Mouse (Mus musculus) hindbrain, embryonic 12.5 days (tissue): Measurements from ENCODE around the gene Fam129a. TPM values are rescaled to one million over a fixed set of nuclear protein-coding genes. Genes with fewer than 3 reads are reported as not detected.
"Not testable (repeated sequence)": the region's sequence is repeated elsewhere in the genome, so short reads cannot be mapped to it uniquely, and the experiment has no call there.

Experiments
- ATAC-seq: fragments of 200-750 bp; cut with Nextera tagmentation; 2 replicates; pipeline ENCODE4 v1.8.0; 2017; ENCODE audit warnings: moderate TSS enrichment; ENCODE audit not compliant: low FRiP score
- H3K27ac ChIP-seq: fragments of 300-500 bp; sonication (generic); 2 replicates; pipeline ENCODE4 v1.5.1; 2016; ENCODE audit warnings: mild to moderate bottlenecking
- H3K27me3 ChIP-seq: fragments of 300-500 bp; sonication (generic); 2 replicates; pipeline ENCODE4 v1.6.1; 2016; ENCODE audit warnings: mild to moderate bottlenecking
- H3K36me3 ChIP-seq: fragments of 300-500 bp; sonication (generic); 2 replicates; pipeline ENCODE4 v1.6.1; 2016; ENCODE audit warnings: mild to moderate bottlenecking
- H3K4me1 ChIP-seq: fragments of 300-500 bp; sonication (generic); 2 replicates; pipeline ENCODE4 v1.6.1; 2016
- H3K4me2 ChIP-seq: fragments of 300-500 bp; sonication (generic); replicated peaks from 2 replicates; pipeline ENCODE4 v1.6.1; 2016; ENCODE audit warnings: mild to moderate bottlenecking
- H3K4me3 ChIP-seq: fragments of 300-500 bp; sonication (generic); 2 replicates; pipeline ENCODE4 v1.5.1; 2016; ENCODE audit warnings: mild to moderate bottlenecking
- H3K9ac ChIP-seq: fragments of 300-500 bp; sonication (generic); 2 replicates; pipeline ENCODE4 v1.6.1; 2016; ENCODE audit warnings: mild to moderate bottlenecking, moderate library complexity
- H3K9me3 ChIP-seq: fragments of 300-500 bp; sonication (generic); replicated peaks from 2 replicates; pipeline ENCODE4 v1.6.1; 2016; ENCODE audit warnings: mild to moderate bottlenecking
- WGBS: fragments of 180-500 bp; shearing (Covaris S2); methylation state at CpG from one replicate; pipeline ENCODE4 v1.1.7; 2016; 5-methylcytosine and 5-hydroxymethylcytosine counted together
- polyA plus RNA-seq: library from polyadenylated mRNA; unstranded; fragments of >200 nt; fragmentation: Nextera tagmentation; extraction: Ambion mirVana; gene quantifications from 2 replicates; pipeline ENCODE4 v1.2.1, GENCODE M21; 2016

The Fam129a gene
- polyA plus RNA-seq, 1 experiment from 2014 or later = 1.2 TPM

DNA sequence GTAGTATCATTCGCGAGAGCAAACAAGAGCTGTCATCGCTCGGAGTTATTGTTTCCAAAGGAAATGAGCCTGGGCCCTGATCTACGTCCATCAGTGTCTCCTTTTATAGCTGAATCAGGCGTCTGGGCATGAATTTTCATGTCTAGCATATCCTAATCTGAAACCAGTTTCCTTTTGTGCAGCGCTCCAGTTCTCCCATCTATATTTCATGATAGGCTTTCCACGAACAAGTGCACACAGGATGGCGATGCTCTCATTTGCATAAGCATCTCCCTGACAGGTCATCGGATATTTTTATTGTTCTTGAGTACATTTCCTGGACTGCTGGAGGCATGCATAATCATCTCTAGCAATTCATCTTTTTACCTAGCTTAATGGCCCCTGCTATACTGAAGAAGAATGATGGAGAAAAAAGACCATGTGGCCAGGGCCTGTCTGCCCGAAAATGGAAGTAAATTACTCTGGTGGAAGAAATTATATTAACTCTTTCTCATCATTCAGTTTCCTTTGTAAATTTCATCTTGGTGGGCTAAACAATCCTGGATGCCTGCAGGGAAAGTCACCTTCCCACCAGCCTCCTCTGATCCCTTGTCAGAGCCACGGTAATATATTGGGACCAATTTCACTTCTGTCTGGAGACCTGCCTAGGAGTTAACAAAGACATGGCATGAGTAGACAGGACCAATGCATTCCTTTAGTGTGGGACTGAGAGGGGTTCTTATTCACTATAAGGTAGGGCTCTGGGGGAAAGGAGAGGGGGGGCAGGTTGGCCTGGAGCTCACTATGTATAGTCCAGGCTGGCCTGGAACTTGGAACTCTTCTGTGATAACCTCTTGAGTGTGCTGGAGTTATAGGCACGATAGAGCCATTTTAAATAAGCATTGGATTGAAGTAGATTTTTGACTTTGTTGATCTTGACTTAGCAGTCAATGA is 21.4 kb downstream of the Fam129a start:
- peak overlapping the region; percentile 62 for H3K27ac ChIP-seq
- ATAC-seq = peak; percentile 88
- no peaks in the 10 kb centered on the region for H3K27me3 ChIP-seq
- H3K4me2 ChIP-seq = no peak overlapping the region
- H3K4me1 ChIP-seq = peaks cover 8% of the 10 kb centered on the region; the same call in 1 of the 2 replicates
- no peaks in the 10 kb centered on the region for H3K36me3 ChIP-seq
- no peak overlapping the region for H3K4me3 ChIP-seq
- 64% methylated on average over 13 of the region's 13 CpGs for WGBS
- H3K9ac ChIP-seq = no peak overlapping the region
- no peaks in the 10 kb centered on the region for H3K9me3 ChIP-seq

GRCm38 (mm10) chr1:151594906-151595305 is 23.9 kb downstream of the Fam129a start:
- WGBS = 88% methylated on average over 4 of the region's 4 CpGs

GRCm38 (mm10) chr1:151595600-151596299 is 24.8 kb downstream of the Fam129a start:
- H3K27me3 ChIP-seq = no peaks in the 10 kb centered on the region
- ATAC-seq = no peak
- no peak overlapping the region for H3K27ac ChIP-seq
- no peaks in the 10 kb centered on the region for H3K9me3 ChIP-seq
- no peak overlapping the region for H3K9ac ChIP-seq
- no peak overlapping the region for H3K4me3 ChIP-seq
- 54% methylated on average over 12 of the region's 12 CpGs for WGBS
- H3K4me1 ChIP-seq = peaks cover 8% of the 10 kb centered on the region; the same call in 1 of the 2 replicates
- no peaks in the 10 kb centered on the region for H3K36me3 ChIP-seq
- no peak overlapping the region for H3K4me2 ChIP-seq

More at GRCm38 (mm10) chr1:151594906-151595305, 23.9 kb downstream of the Fam129a start:
- Histone ChIP-seq H3K9me3 (no peaks in the 10 kb centered on the region), H3K4me3 (no peak overlapping the region), H3K27me3 (no peaks in the 10 kb centered on the region), H3K27ac (no peak overlapping the region), H3K4me1 (peaks cover 8% of the 10 kb centered on the region; the same call in 1 of the 2 replicates), H3K4me2 (no peak overlapping the region), H3K9ac (no peak overlapping the region), H3K36me3 (no peaks in the 10 kb centered on the region)
- ATAC-seq = no peak

DNA sequence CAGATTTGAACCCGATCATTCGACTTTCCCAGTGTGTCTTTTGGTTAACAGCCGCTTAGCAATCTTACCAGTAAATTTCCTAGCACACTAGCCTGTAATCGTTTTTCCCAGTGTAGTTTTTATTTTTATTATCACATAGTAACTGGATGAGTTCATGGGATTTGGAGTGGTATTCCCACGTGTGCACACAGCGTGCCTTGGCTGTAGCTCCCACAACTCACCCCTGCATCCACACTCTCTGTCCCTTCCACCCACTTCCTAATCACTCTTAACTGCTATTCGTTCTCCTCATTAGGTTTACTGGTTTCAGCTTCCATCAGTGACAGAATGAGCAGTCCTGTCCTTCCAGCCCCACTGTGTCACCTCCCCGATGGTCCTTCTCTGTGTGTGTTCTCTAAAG is 25.6 kb downstream of the Fam129a start:
- no peak overlapping the region for H3K9ac ChIP-seq
- H3K4me2 ChIP-seq = no peak overlapping the region
- WGBS = 75% methylated on average over 8 of the region's 8 CpGs
- H3K27me3 ChIP-seq = no peaks in the 10 kb centered on the region
- H3K9me3 ChIP-seq = no peaks in the 10 kb centered on the region
- peaks cover 8% of the 10 kb centered on the region; the same call in 1 of the 2 replicates for H3K4me1 ChIP-seq
- no peak overlapping the region for H3K4me3 ChIP-seq
- ATAC-seq = no peak
- no peaks in the 10 kb centered on the region for H3K36me3 ChIP-seq
- no peak overlapping the region for H3K27ac ChIP-seq

DNA sequence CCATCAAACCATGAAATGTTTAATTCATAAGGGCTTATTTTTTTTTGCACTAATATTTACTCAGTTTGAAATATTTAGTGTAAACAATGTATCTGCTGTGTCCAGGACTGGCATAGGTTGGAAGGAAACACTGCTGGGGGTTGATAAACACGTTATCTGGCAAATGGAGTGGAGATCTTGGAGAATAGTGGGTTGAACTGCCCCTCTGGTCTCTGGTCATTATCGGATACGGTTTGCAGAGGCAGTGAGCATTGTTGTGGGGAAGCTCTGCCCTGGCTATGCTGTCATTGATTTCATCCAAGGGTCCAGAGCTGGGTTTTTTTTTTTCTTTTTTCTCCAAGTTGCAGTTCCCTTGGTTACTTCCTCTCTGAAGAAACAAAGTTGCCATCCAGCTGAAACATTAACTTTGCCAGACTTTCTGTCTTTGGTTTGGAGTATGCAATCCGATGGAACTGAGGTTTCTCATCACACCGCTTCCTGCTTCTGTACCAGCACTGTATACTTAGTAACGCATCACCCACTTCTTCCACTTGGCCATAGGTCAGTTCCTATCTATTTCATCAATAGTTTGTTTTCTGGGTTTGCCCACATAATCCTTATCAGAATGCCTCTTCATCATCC is 26.8 kb downstream of the Fam129a start:
- H3K27ac ChIP-seq = no peak overlapping the region
- ATAC-seq = no peak
- H3K27me3 ChIP-seq = no peaks in the 10 kb centered on the region
- no peaks in the 10 kb centered on the region for H3K36me3 ChIP-seq
- no peak overlapping the region for H3K9ac ChIP-seq
- H3K4me2 ChIP-seq = no peak overlapping the region
- no peaks in the 10 kb centered on the region for H3K9me3 ChIP-seq
- no peak overlapping the region for H3K4me3 ChIP-seq
- WGBS = 84% methylated on average over 6 of the region's 6 CpGs
- no peaks in the 10 kb centered on the region for H3K4me1 ChIP-seq

GRCm38 (mm10) chr1:151598876-151599275 is 27.9 kb downstream of the Fam129a start:
- WGBS = 96% methylated on average over 2 of the region's 2 CpGs
- no peak overlapping the region for H3K4me3 ChIP-seq
- H3K36me3 ChIP-seq = no peaks in the 10 kb centered on the region
- no peak overlapping the region for H3K9ac ChIP-seq
- no peaks in the 10 kb centered on the region for H3K9me3 ChIP-seq
- no peak overlapping the region for H3K27ac ChIP-seq
- ATAC-seq = no peak
- H3K27me3 ChIP-seq = no peaks in the 10 kb centered on the region
- H3K4me2 ChIP-seq = no peak overlapping the region
- no peaks in the 10 kb centered on the region for H3K4me1 ChIP-seq

- ATAC-seq = no peak
- Histone ChIP-seq H3K4me2 (no peak overlapping the region), H3K4me1 (no peaks in the 10 kb centered on the region), H3K27me3 (no peaks in the 10 kb centered on the region), H3K9me3 (no peaks in the 10 kb centered on the region), H3K36me3 (no peaks in the 10 kb centered on the region), H3K27ac (no peak overlapping the region), H3K4me3 (no peak overlapping the region), H3K9ac (no peak overlapping the region)
- WGBS = 78% methylated on average over 2 of the region's 2 CpGs
These were observed 33.3 kb downstream of the Fam129a start for GRCm38 (mm10) chr1:151604328-151604727.

- H3K4me2 ChIP-seq, H3K4me3 ChIP-seq, H3K27ac ChIP-seq, H3K27me3 ChIP-seq, H3K4me1 ChIP-seq, H3K9ac ChIP-seq, H3K9me3 ChIP-seq, H3K36me3 ChIP-seq, ATAC-seq: not testable (repeated sequence)
- WGBS = 85% methylated on average over 3 of the region's 3 CpGs
These were observed 37.0 kb downstream of the Fam129a start for GRCm38 (mm10) chr1:151607957-151608356.

GRCm38 (mm10) chr1:151610621-151611020 is 39.6 kb downstream of the Fam129a start:
- no peak overlapping the region for H3K27ac ChIP-seq
- no peaks in the 10 kb centered on the region for H3K4me1 ChIP-seq
- no peak for ATAC-seq
- H3K36me3 ChIP-seq = no peaks in the 10 kb centered on the region
- no peaks in the 10 kb centered on the region for H3K27me3 ChIP-seq
- H3K4me3 ChIP-seq = no peak overlapping the region
- H3K9me3 ChIP-seq = no peaks in the 10 kb centered on the region
- no peak overlapping the region for H3K9ac ChIP-seq
- H3K4me2 ChIP-seq = no peak overlapping the region

GRCm38 (mm10) chr1:151614320-151614935 is 43.4 kb downstream of the Fam129a start:
- H3K27me3 ChIP-seq = no peaks in the 10 kb centered on the region
- H3K9me3 ChIP-seq = no peaks in the 10 kb centered on the region
- no peaks in the 10 kb centered on the region for H3K36me3 ChIP-seq
- no peak overlapping the region for H3K4me3 ChIP-seq
- H3K4me1 ChIP-seq = 0 out of 2 replicates have a peak, but pooled peaks cover 1% of the 10 kb centered on the region
- no peak overlapping the region for H3K27ac ChIP-seq
- 81% methylated on average over 10 of the region's 10 CpGs for WGBS
- H3K4me2 ChIP-seq = no peak overlapping the region
- no peak for ATAC-seq
- H3K9ac ChIP-seq = no peak overlapping the region

GRCm38 (mm10) chr1:151615625-151616024 is 44.6 kb downstream of the Fam129a start:
- Histone ChIP-seq H3K27me3 (no peaks in the 10 kb centered on the region), H3K36me3 (no peaks in the 10 kb centered on the region), H3K4me1 (0 out of 2 replicates have a peak, but pooled peaks cover 3% of the 10 kb centered on the region), H3K27ac (no peak overlapping the region), H3K4me3 (no peak overlapping the region), H3K9ac (no peak overlapping the region), H3K9me3 (no peaks in the 10 kb centered on the region), H3K4me2 (no peak overlapping the region)
- ATAC-seq = no peak
- WGBS = 96% methylated on average over 6 of the region's 6 CpGs
